Mouse (Mus musculus): ENCODE measurements around the gene Taok3. TPM values are rescaled to one million over a fixed set of nuclear protein-coding genes. Genes with fewer than 3 reads are reported as not detected.

Gene Taok3
- polyA plus RNA-seq, 1 experiment, result 7.7 TPM

GRCm38 (mm10) chr5:117138295-117138988 is 18.5 kb downstream of the Taok3 start:
- Histone ChIP-seq H3K36me3 (ENCODE audit: control insufficient read depth, insufficient read depth) (no peaks in the 10 kb centered on the region), H3K4me3 (no peak overlapping the region), H3ac (ENCODE audit: control insufficient read depth, insufficient read length) (no peak overlapping the region), H3K4me2 (ENCODE audit: low read depth) (no peak overlapping the region), H3K27me3 (ENCODE audit: control insufficient read depth, insufficient read depth, insufficient read length) (no peaks in the 10 kb centered on the region), H3K79me2 (ENCODE audit: control insufficient read depth, insufficient read depth) (no peaks in the 10 kb centered on the region)
- no peak for TF ChIP-seq MAX (IDR thresholded peaks at IDR 0.05; ENCODE audit: low read depth)
- no peak for TF ChIP-seq REST (IDR thresholded peaks at IDR 0.05; ENCODE audit: insufficient read depth, insufficient read length)
- no peak for TF ChIP-seq E2F4 (IDR thresholded peaks at IDR 0.05; ENCODE audit: insufficient read depth)
- no peak for TF ChIP-seq CEBPB (IDR thresholded peaks at IDR 0.05; ENCODE audit: insufficient read depth, poor library complexity, severe bottlenecking)

DNA sequence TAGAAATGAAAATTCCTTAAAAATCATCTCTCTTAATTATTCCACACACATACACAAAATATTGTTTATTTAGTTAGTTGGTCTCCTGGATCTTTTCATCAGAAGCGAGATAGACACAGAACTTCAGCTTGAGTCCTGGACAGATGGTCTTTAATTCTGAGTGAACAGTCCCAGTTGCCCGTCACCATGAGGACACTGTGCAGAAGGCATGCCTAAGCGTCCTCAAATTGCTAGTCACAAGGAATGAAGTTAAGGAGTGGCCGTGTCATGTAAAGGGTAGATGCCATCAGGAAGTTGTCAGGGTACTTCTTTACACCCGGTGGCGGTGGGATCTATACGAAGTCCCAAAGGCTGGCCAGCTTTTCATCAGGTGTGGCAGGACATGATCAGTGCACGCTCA is 19.9 kb downstream of the Taok3 start:
- H3K36me3 ChIP-seq (ENCODE audit: control insufficient read depth, insufficient read depth), result no peaks in the 10 kb centered on the region
- H3K4me3 ChIP-seq, result no peak overlapping the region
- no peak for TF ChIP-seq REST (IDR thresholded peaks at IDR 0.05; ENCODE audit: insufficient read depth, insufficient read length)
- no peak for TF ChIP-seq USF1 (IDR thresholded peaks at IDR 0.05; ENCODE audit: low read depth)
- no peak for TF ChIP-seq MYOD1 (IDR thresholded peaks at IDR 0.05; ENCODE audit: control insufficient read depth in 1 of 3, insufficient read length in 2 of 3, low read depth in 2 of 3)
- no peak for TF ChIP-seq POLR2AphosphoS2 (IDR thresholded peaks at IDR 0.05; ENCODE audit: insufficient read length, low read depth)
- no peak for TF ChIP-seq MAX (IDR thresholded peaks at IDR 0.05; ENCODE audit: low read depth)
- TF ChIP-seq MYOG (IDR thresholded peaks at IDR 0.05; ENCODE audit: control insufficient read depth in 1 of 3, insufficient read depth in 1 of 3, insufficient read length in 2 of 3, low read depth in 2 of 3), result no peak
- TF ChIP-seq SRF (IDR thresholded peaks at IDR 0.05; ENCODE audit: control insufficient read depth, insufficient read length, low read depth), result no peak
- no peak for TF ChIP-seq E2F4 (IDR thresholded peaks at IDR 0.05; ENCODE audit: insufficient read depth)
- TF ChIP-seq CEBPB (IDR thresholded peaks at IDR 0.05; ENCODE audit: insufficient read depth, poor library complexity, severe bottlenecking), result no peak
- TF ChIP-seq POLR2A (IDR thresholded peaks at IDR 0.05; ENCODE audit: insufficient read length, low read depth), result no peak
- TF ChIP-seq TCF12 (IDR thresholded peaks at IDR 0.05; ENCODE audit: insufficient read depth, poor library complexity, severe bottlenecking), result no peak
- TF ChIP-seq TCF3 (IDR thresholded peaks at IDR 0.05; ENCODE audit: insufficient read length, low read depth), result no peak

DNA sequence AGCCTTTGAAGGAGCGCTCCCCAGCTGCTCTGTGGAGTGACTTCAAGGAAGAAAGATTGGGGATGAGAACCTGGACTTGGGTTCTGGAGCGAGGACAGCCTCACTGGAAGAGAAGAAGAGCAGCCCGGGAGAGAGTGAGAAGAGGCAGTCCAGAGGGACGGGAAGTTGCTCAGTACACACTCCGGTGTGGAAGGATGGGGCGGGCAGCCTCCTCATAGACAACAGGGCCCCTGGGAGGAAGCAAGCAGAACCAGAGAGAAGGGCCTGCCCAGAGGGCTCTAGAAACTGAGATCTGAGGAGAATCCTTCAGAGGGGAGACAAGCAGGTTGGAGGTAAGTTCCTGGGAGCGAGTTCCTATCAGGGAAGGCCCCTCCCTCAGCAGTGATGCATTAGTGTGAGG is 20.4 kb downstream of the Taok3 start:
- H3K79me2 ChIP-seq (ENCODE audit: control insufficient read depth, insufficient read depth), result no peaks in the 10 kb centered on the region
- TF ChIP-seq USF1 (IDR thresholded peaks at IDR 0.05; ENCODE audit: low read depth), result no peak
- TF ChIP-seq MYOG (IDR thresholded peaks at IDR 0.05; ENCODE audit: control insufficient read depth in 1 of 3, insufficient read depth in 1 of 3, insufficient read length in 2 of 3, low read depth in 2 of 3), result no peak
- TF ChIP-seq MYOD1 (IDR thresholded peaks at IDR 0.05; ENCODE audit: control insufficient read depth in 1 of 3, insufficient read length in 2 of 3, low read depth in 2 of 3), result no peak
- no peak for TF ChIP-seq TCF12 (IDR thresholded peaks at IDR 0.05; ENCODE audit: insufficient read depth, poor library complexity, severe bottlenecking)
- no peak for TF ChIP-seq SRF (IDR thresholded peaks at IDR 0.05; ENCODE audit: control insufficient read depth, insufficient read length, low read depth)
- no peak for TF ChIP-seq REST (IDR thresholded peaks at IDR 0.05; ENCODE audit: insufficient read depth, insufficient read length)
- TF ChIP-seq CEBPB (IDR thresholded peaks at IDR 0.05; ENCODE audit: insufficient read depth, poor library complexity, severe bottlenecking), result no peak
- TF ChIP-seq MAX (IDR thresholded peaks at IDR 0.05; ENCODE audit: low read depth), result no peak
- no peak for TF ChIP-seq POLR2AphosphoS2 (IDR thresholded peaks at IDR 0.05; ENCODE audit: insufficient read length, low read depth)
- no peak for TF ChIP-seq TCF3 (IDR thresholded peaks at IDR 0.05; ENCODE audit: insufficient read length, low read depth)
- TF ChIP-seq POLR2A (IDR thresholded peaks at IDR 0.05; ENCODE audit: insufficient read length, low read depth), result no peak
- no peak for TF ChIP-seq E2F4 (IDR thresholded peaks at IDR 0.05; ENCODE audit: insufficient read depth)
- no peak overlapping the region for H3ac ChIP-seq (ENCODE audit: control insufficient read depth, insufficient read length)
- no peak overlapping the region for H3K4me2 ChIP-seq (ENCODE audit: low read depth)
- H3K4me3 ChIP-seq, result no peak overlapping the region
- H3K27me3 ChIP-seq (ENCODE audit: control insufficient read depth, insufficient read depth, insufficient read length), result no peaks in the 10 kb centered on the region
- no peaks in the 10 kb centered on the region for H3K36me3 ChIP-seq (ENCODE audit: control insufficient read depth, insufficient read depth)

More for the DNA sequence above, 19.9 kb downstream of the Taok3 start:
- H3K79me2 ChIP-seq (ENCODE audit: control insufficient read depth, insufficient read depth), result no peaks in the 10 kb centered on the region
- no peak overlapping the region for H3ac ChIP-seq (ENCODE audit: control insufficient read depth, insufficient read length)
- H3K4me2 ChIP-seq (ENCODE audit: low read depth), result no peak overlapping the region
- H3K27me3 ChIP-seq (ENCODE audit: control insufficient read depth, insufficient read depth, insufficient read length), result no peaks in the 10 kb centered on the region

DNA sequence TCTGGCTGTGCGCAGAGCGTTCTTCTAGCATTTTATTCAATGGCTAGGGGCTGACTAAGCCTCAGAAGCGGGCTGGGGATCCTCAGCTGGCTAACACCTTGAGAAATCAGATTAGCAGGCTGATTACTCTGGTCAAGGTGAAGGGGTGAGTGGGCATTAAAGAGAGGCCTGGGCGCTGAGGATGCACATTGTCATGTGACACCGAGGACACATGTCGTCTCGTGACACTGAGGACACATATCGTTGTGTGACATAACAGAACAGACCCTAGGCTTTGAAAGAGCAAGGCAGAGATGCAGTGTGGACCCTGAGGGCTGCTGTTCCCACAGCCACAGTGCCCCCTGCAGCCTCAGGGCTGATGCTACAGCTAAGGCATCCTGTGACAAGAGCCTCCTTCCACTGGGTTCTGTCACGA is 23.8 kb downstream of the Taok3 start:
- no peak for TF ChIP-seq MYOG (IDR thresholded peaks at IDR 0.05; ENCODE audit: control insufficient read depth in 1 of 3, insufficient read depth in 1 of 3, insufficient read length in 2 of 3, low read depth in 2 of 3)
- TF ChIP-seq CEBPB (IDR thresholded peaks at IDR 0.05; ENCODE audit: insufficient read depth, poor library complexity, severe bottlenecking), result no peak
- TF ChIP-seq USF1 (IDR thresholded peaks at IDR 0.05; ENCODE audit: low read depth), result no peak
- no peak for TF ChIP-seq MYOD1 (IDR thresholded peaks at IDR 0.05; ENCODE audit: control insufficient read depth in 1 of 3, insufficient read length in 2 of 3, low read depth in 2 of 3)
- no peak for TF ChIP-seq REST (IDR thresholded peaks at IDR 0.05; ENCODE audit: insufficient read depth, insufficient read length)
- TF ChIP-seq POLR2A (IDR thresholded peaks at IDR 0.05; ENCODE audit: insufficient read length, low read depth), result no peak
- no peak overlapping the region for H3ac ChIP-seq (ENCODE audit: control insufficient read depth, insufficient read length)
- no peaks in the 10 kb centered on the region for H3K27me3 ChIP-seq (ENCODE audit: control insufficient read depth, insufficient read depth, insufficient read length)
- no peak overlapping the region for H3K4me2 ChIP-seq (ENCODE audit: low read depth)
- H3K36me3 ChIP-seq (ENCODE audit: control insufficient read depth, insufficient read depth), result no peaks in the 10 kb centered on the region
- H3K4me3 ChIP-seq, result no peak overlapping the region
- no peaks in the 10 kb centered on the region for H3K79me2 ChIP-seq (ENCODE audit: control insufficient read depth, insufficient read depth)

GRCm38 (mm10) chr5:117146165-117146564 is 26.2 kb downstream of the Taok3 start:
- H3K4me2 ChIP-seq (ENCODE audit: low read depth), result no peak overlapping the region
- TF ChIP-seq TCF12 (IDR thresholded peaks at IDR 0.05; ENCODE audit: insufficient read depth, poor library complexity, severe bottlenecking), result no peak
- no peak for TF ChIP-seq MAX (IDR thresholded peaks at IDR 0.05; ENCODE audit: low read depth)
- no peak for TF ChIP-seq POLR2AphosphoS2 (IDR thresholded peaks at IDR 0.05; ENCODE audit: insufficient read length, low read depth)
- no peak for TF ChIP-seq POLR2A (IDR thresholded peaks at IDR 0.05; ENCODE audit: insufficient read length, low read depth)
- no peak for TF ChIP-seq USF1 (IDR thresholded peaks at IDR 0.05; ENCODE audit: low read depth)
- TF ChIP-seq E2F4 (IDR thresholded peaks at IDR 0.05; ENCODE audit: insufficient read depth), result no peak
- no peak for TF ChIP-seq SRF (IDR thresholded peaks at IDR 0.05; ENCODE audit: control insufficient read depth, insufficient read length, low read depth)
- no peak for TF ChIP-seq CEBPB (IDR thresholded peaks at IDR 0.05; ENCODE audit: insufficient read depth, poor library complexity, severe bottlenecking)

More at GRCm38 (mm10) chr5:117146165-117146564, 26.2 kb downstream of the Taok3 start:
- no peak overlapping the region for H3ac ChIP-seq (ENCODE audit: control insufficient read depth, insufficient read length)
- H3K27me3 ChIP-seq (ENCODE audit: control insufficient read depth, insufficient read depth, insufficient read length), result no peaks in the 10 kb centered on the region
- no peaks in the 10 kb centered on the region for H3K79me2 ChIP-seq (ENCODE audit: control insufficient read depth, insufficient read depth)
- no peaks in the 10 kb centered on the region for H3K36me3 ChIP-seq (ENCODE audit: control insufficient read depth, insufficient read depth)
- no peak overlapping the region for H3K4me3 ChIP-seq

Data from myocyte (in vitro differentiated cells).